Mouse (Mus musculus) hindbrain, embryonic 16.5 days (tissue): ENCODE data around the gene Tnc. TPM values are rescaled to one million over a fixed set of nuclear protein-coding genes. Genes with fewer than 3 reads are reported as not detected.

Experiments used
- ATAC-seq: fragments of 200-750 bp; cut with Nextera tagmentation; 2 replicates; pipeline ENCODE4 v1.8.0; 2017; ENCODE audit warnings: moderate TSS enrichment, moderate library complexity
- H3K27ac ChIP-seq: fragments of 300-500 bp; sonication (generic); 2 replicates; pipeline ENCODE4 v1.5.1; 2014; ENCODE audit warnings: low read depth, mild to moderate bottlenecking, control low read depth, low read length, moderate library complexity
- H3K27me3 ChIP-seq: fragments of 300-500 bp; sonication (generic); replicated peaks from 2 replicates; pipeline ENCODE4 v1.6.1; 2014; ENCODE audit warnings: low read length; ENCODE audit not compliant: control insufficient read depth, insufficient read depth
- H3K36me3 ChIP-seq: fragments of 300-500 bp; sonication (generic); 2 replicates; pipeline ENCODE4 v1.6.1; 2014; ENCODE audit warnings: mild to moderate bottlenecking, low read length, moderate library complexity, mixed read lengths; ENCODE audit not compliant: control insufficient read depth, insufficient read depth
- H3K4me1 ChIP-seq: fragments of 300-500 bp; sonication (generic); 2 replicates; pipeline ENCODE4 v1.6.1; 2014; ENCODE audit warnings: low read depth, low read length; ENCODE audit not compliant: control insufficient read depth, insufficient read depth
- H3K4me2 ChIP-seq: fragments of 300-500 bp; sonication (generic); 2 replicates; pipeline ENCODE4 v1.6.1; 2014; ENCODE audit warnings: mild to moderate bottlenecking, low read length, control low read depth, moderate library complexity
- H3K4me3 ChIP-seq: fragments of 300-500 bp; sonication (generic); 2 replicates; pipeline ENCODE4 v1.5.1; 2014; ENCODE audit warnings: mild to moderate bottlenecking, low read length, control low read depth, moderate library complexity
- H3K9ac ChIP-seq: fragments of 300-500 bp; sonication (generic); 2 replicates; pipeline ENCODE4 v1.6.1; 2014; ENCODE audit warnings: low read depth, mild to moderate bottlenecking, control low read depth, low read length, moderate library complexity
- H3K9me3 ChIP-seq: fragments of 300-500 bp; sonication (generic); 2 replicates; pipeline ENCODE4 v1.6.1; 2014; ENCODE audit warnings: mild to moderate bottlenecking, low read length, moderate library complexity; ENCODE audit not compliant: control insufficient read depth
- WGBS: fragments of 180-500 bp; shearing (Covaris S2); extraction: QIAGEN DNeasy Blood & Tissue Kit; methylation state at CpG from one replicate; pipeline ENCODE4 v1.1.7; 2014; 5-methylcytosine and 5-hydroxymethylcytosine counted together
- polyA plus RNA-seq: library from polyadenylated mRNA; unstranded; fragments of >200 nt; fragmentation: Nextera tagmentation; extraction: Ambion mirVana; gene quantifications from 2 replicates; pipeline ENCODE4 v1.2.1, GENCODE M21; 2015

The Tnc gene
- polyA plus RNA-seq, 1 experiment from 2014 or later: 53.3 TPM

DNA sequence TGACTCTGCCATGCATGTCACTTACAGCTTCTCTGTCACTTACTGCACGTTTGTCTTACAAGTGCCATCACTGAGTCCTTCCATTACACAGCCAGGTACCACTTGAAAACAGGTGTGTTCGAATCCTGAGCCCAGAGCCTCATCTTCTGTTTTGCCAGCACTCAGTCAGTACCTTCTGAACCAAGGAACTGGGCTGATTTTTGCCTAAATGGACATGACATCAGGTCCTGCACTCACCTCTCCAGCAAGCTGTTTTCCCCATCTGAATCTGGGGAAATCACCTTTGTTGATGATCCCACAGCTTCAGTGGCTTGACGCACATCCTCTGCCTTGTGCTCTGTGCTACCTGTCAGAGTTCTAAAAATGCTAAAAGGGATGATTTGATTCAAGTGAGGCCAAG lies 107.4 kb downstream of the Tnc start:
- H3K4me2 ChIP-seq: no peak overlapping the region
- H3K4me1 ChIP-seq: no peaks in the 10 kb centered on the region
- no peak for ATAC-seq
- no peaks in the 10 kb centered on the region for H3K36me3 ChIP-seq
- no peak overlapping the region for H3K9ac ChIP-seq
- H3K4me3 ChIP-seq: no peak overlapping the region
- H3K9me3 ChIP-seq: no peaks in the 10 kb centered on the region
- WGBS: 80% methylated on average over 3 of the region's 3 CpGs
- no peak overlapping the region for H3K27ac ChIP-seq
- H3K27me3 ChIP-seq: no peaks in the 10 kb centered on the region

DNA sequence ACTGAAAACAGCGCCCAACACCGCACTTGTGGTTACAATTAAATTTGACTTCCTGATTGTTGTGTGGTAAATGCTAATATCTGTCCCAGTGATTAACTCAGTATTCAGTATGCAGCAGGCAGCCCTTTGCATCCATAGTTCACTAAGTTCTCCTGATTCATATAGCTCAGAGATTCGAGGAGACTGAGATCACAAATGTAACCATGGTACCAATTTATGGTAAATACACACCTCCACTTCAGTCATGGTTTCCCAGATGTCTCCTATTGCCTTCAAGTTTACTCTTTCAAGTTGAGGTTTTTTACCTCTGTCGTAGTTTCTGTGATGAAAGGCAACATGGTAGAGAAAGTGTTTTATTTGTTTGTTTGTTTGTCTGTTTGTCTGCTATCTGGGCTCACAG lies 110.9 kb downstream of the Tnc start:
- H3K9me3 ChIP-seq: no peaks in the 10 kb centered on the region
- H3K4me1 ChIP-seq: no peaks in the 10 kb centered on the region
- no peaks in the 10 kb centered on the region for H3K36me3 ChIP-seq
- H3K4me2 ChIP-seq: no peak overlapping the region
- no peak overlapping the region for H3K9ac ChIP-seq
- 90% methylated on average over 4 of the region's 4 CpGs for WGBS
- no peak overlapping the region for H3K27ac ChIP-seq
- H3K4me3 ChIP-seq: no peak overlapping the region
- H3K27me3 ChIP-seq: no peaks in the 10 kb centered on the region
- no peak for ATAC-seq

DNA sequence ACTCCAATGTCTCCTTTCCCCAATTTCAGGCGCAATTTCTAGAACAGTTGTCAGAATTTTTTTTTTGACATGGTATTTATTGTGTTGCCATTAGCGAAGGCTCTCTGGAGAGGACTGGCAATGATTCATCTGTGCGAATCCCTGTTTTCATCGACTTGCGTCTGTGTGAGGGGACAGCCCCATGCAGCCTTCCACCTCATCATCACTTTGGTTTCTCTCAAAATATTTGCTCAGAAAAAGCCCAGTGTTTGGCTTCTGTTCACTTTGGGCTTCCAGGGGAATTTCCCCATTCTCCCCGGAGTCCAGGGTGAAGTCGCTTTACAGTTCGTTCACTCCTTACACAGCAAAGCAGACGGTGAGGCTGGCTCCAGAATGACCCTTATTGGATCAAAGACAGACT lies 111.5 kb downstream of the Tnc start:
- WGBS: 87% methylated on average over 9 of the region's 9 CpGs
- Histone ChIP-seq H3K27ac (no peak overlapping the region), H3K9ac (no peak overlapping the region), H3K4me3 (no peak overlapping the region), H3K27me3 (no peaks in the 10 kb centered on the region), H3K9me3 (no peaks in the 10 kb centered on the region), H3K4me1 (no peaks in the 10 kb centered on the region), H3K36me3 (no peaks in the 10 kb centered on the region), H3K4me2 (no peak overlapping the region)
- ATAC-seq: no peak

DNA sequence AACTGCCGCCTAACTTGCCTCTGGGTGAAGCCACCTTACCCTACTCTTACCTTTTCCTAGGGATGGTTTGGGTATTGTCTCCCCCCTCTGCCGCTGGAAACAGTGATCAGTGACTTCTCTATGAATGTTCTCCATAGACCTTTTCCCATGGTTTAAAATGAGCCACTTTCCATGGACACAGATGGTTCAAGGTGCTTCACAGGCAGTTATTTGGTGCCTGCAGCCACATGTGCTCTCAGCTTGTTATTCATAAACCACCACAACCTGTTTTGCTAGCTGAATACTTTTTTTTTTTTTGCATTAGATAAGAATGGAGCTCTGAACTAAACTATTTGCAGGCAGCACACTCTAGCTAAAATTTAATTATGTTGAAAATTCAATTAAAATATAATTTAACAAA lies 116.0 kb downstream of the Tnc start:
- Histone ChIP-seq H3K27me3 (no peaks in the 10 kb centered on the region), H3K4me3 (no peak overlapping the region), H3K36me3 (no peaks in the 10 kb centered on the region), H3K27ac (no peak overlapping the region), H3K9ac (no peak overlapping the region), H3K4me1 (no peaks in the 10 kb centered on the region), H3K4me2 (no peak overlapping the region), H3K9me3 (no peaks in the 10 kb centered on the region)
- WGBS: 81% methylated on average over 2 of the region's 2 CpGs
- no peak for ATAC-seq

DNA sequence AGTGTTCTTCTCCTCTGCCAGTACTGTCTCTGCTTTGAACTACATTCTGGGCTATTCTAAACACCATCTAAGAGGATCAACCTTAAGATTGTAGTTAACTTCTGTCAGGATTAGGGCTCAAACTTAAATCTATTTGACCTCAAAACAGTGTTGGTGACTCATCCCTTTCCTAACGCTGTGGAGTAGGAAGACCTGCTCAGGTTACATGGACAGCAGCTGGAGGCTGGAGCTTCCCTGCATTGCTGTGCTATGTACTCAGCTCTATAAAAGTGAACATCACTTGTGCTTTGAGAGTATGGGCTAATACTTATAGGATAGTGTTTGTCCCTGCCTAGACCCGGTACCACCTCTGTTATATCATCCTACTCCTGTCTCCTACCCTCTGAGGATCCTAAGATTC lies 117.3 kb downstream of the Tnc start:
- 91% methylated on average over 2 of the region's 2 CpGs for WGBS
- Histone ChIP-seq H3K36me3 (no peaks in the 10 kb centered on the region), H3K4me2 (no peak overlapping the region), H3K27ac (no peak overlapping the region), H3K4me1 (no peaks in the 10 kb centered on the region), H3K9ac (no peak overlapping the region), H3K9me3 (no peaks in the 10 kb centered on the region), H3K4me3 (no peak overlapping the region), H3K27me3 (no peaks in the 10 kb centered on the region)
- ATAC-seq: no peak

DNA sequence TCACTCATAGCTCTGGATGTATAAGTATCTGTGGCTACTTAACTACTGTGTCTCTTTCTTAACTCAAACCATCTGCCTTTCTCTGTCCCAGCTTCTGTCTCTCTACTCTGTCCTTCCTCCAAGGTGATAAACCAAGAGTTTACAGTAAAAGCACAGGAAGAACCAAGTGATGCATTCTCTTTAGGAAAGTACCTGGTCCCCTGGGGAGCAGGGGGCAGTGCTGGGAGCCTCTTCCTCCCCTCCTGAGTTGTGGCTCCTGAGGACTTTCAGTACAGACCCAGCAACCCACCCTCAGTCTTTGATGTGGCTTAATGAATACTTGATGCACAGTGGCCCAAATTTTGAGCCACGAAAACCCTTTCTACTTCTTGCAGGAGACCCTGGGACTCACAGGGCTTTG lies 118.6 kb downstream of the Tnc start:
- WGBS: 85% methylated on average over 1 of the region's 1 CpGs
- ATAC-seq: no peak
- Histone ChIP-seq H3K4me2 (no peak overlapping the region), H3K36me3 (no peaks in the 10 kb centered on the region), H3K4me1 (no peaks in the 10 kb centered on the region), H3K27me3 (no peaks in the 10 kb centered on the region), H3K9me3 (no peaks in the 10 kb centered on the region), H3K27ac (no peak overlapping the region), H3K9ac (no peak overlapping the region), H3K4me3 (no peak overlapping the region)

DNA sequence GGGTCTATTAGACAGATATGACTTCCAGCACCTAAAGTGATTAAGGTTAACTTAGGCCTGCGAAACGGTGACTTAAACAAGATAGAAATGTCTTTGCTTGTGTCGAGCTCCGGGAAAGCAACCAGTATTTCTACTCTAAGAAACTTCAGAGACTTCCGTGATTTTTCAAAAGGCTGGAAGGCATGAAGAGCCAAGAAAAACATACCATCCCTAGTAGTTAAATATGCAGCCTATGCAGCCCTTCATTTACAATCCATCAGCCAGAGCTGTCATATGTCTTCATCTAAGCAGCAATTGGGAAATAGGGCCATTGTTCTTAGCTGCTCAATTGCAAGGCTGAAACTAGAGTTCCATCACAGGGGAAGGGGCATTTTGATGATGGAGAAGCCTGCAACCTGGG lies 129.6 kb downstream of the Tnc start:
- H3K27ac ChIP-seq: no peak overlapping the region
- H3K27me3 ChIP-seq: no peaks in the 10 kb centered on the region
- H3K9ac ChIP-seq: no peak overlapping the region
- H3K36me3 ChIP-seq: no peaks in the 10 kb centered on the region
- ATAC-seq: no peak
- H3K4me1 ChIP-seq: no peaks in the 10 kb centered on the region
- H3K4me2 ChIP-seq: no peak overlapping the region
- no peaks in the 10 kb centered on the region for H3K9me3 ChIP-seq
- H3K4me3 ChIP-seq: no peak overlapping the region
- WGBS: 76% methylated on average over 5 of the region's 5 CpGs

DNA sequence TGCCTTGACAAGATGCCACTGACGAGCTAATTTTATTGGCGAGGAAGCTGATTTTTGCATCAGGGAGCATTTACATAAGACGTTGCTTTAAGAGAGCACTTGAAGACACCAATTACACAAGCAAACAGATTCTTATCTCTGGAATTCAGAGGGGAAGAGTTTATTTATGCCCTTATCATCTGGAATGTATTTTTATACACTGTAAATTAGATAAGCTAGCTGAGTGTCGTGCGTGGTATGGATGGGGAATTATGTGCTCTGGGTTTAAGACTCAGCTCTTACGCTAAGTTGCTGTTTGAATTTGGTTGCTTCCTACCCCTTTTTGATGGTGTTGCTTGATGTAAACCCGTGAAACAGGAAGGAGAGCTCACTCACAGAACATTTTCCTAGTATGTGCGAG lies 130.1 kb downstream of the Tnc start:
- Histone ChIP-seq H3K4me1 (no peaks in the 10 kb centered on the region), H3K4me3 (no peak overlapping the region), H3K27ac (no peak overlapping the region), H3K9ac (no peak overlapping the region), H3K9me3 (no peaks in the 10 kb centered on the region), H3K4me2 (no peak overlapping the region), H3K27me3 (no peaks in the 10 kb centered on the region), H3K36me3 (no peaks in the 10 kb centered on the region)
- no peak for ATAC-seq
- WGBS: 78% methylated on average over 8 of the region's 8 CpGs

DNA sequence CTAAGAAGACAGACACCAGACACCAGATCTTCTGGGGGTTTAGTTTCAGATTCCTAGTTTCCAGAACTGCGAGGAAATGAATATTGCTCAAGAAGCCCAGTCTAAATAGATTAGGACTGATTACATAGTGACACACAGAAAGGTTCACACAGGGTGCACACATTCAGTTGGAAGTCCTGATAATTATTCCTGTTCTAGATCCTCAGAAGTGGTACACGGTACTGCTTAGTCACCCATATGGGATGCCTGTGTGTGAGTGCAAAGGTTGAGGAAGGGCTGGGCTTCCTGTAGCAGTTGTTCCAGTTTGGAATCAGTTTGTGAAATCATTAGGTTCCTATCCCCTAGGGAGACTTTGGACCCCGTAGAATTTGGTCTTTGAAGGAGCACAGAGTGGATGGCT lies 130.5 kb downstream of the Tnc start:
- Histone ChIP-seq H3K36me3 (no peaks in the 10 kb centered on the region), H3K4me2 (no peak overlapping the region), H3K9ac (no peak overlapping the region), H3K27me3 (no peaks in the 10 kb centered on the region), H3K4me3 (no peak overlapping the region), H3K4me1 (no peaks in the 10 kb centered on the region), H3K9me3 (no peaks in the 10 kb centered on the region), H3K27ac (no peak overlapping the region)
- ATAC-seq: no peak
- 82% methylated on average over 3 of the region's 3 CpGs for WGBS
